Mouse (Mus musculus): ENCODE data around the gene Rsbn1.

Rsbn1 gene

GRCm38 (mm10) chr3:103948666-103949065 is 34.7 kb downstream of the Rsbn1 start:
- no peak for DNase-seq (ENCODE audit: low spot score)

GRCm38 (mm10) chr3:103960622-103961021 is 46.7 kb downstream of the Rsbn1 start:
- no peak for DNase-seq (ENCODE audit: low spot score)

GRCm38 (mm10) chr3:103967231-103967630 is 53.3 kb downstream of the Rsbn1 start:
- DNase-seq (ENCODE audit: low spot score): no peak

GRCm38 (mm10) chr3:103967861-103968691 is 54.2 kb downstream of the Rsbn1 start, which contains the start of gene Phtf1:
TSS of gene Phtf1 (plus strand) at chr3:103968110.
- DNase-seq (ENCODE audit: low spot score): peak; percentile 30

- DNase-seq (ENCODE audit: low spot score): no peak
Observed at GRCm38 (mm10) chr3:103968701-103969100, 54.8 kb downstream of the Rsbn1 start.

GRCm38 (mm10) chr3:103971157-103971556 is 57.2 kb downstream of the Rsbn1 start:
- no peak for DNase-seq (ENCODE audit: low spot score)

GRCm38 (mm10) chr3:103984556-103984955 is 70.6 kb downstream of the Rsbn1 start:
- no peak for DNase-seq (ENCODE audit: low spot score)

- DNase-seq (ENCODE audit: low spot score): no peak
Observed at GRCm38 (mm10) chr3:103985194-103985593, 71.3 kb downstream of the Rsbn1 start.

DNA sequence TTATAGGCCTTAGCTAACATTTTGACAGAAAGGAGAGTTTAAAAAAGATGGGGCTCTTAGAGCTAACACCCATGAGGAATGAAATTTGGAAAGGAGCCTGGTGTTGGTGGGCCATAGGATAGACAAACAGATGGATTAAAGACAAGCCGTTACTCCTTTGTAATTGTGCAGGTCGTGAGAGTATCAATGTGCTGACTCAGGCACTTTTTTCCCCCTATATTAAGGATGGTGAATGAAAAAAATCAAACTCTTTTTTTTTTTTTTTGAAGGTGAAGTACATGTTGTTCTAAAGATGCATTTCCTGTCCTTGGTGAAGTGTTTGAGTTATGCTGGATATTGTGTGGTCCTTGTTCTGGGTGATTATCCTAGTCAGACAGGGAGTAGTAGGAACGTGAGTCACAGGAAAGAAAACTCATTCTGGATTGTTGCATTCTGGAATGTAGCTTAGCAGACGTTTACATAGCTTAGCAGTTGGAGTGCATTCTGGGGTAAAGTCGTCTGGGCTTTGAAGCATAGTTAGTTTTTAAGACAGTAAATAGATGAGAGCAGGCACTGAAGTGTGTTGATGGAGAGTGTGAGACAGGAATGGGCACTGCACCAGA is 74.0 kb downstream of the Rsbn1 start:
- no peak for DNase-seq (ENCODE audit: low spot score)

DNA sequence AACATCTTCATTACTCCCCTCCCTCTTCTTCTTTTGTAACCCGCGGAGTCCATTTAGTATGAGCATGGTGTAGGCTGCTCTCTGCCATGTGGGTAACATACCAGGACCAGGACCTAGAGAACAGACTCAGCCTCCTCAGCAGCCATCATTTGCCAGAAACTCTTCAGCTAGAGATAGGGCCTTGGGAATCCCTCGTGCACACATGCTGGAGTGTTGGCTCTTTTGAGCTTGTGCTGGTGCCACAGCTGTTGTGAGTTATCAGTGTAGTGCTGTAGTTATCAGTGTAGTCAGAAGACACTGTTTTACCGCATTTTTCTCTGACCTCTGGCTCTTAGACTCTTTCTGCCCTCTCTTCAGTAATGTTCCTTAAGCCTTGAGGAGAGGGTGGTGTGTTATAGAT is 75.4 kb downstream of the Rsbn1 start:
- no peak for DNase-seq (ENCODE audit: low spot score)

DNA sequence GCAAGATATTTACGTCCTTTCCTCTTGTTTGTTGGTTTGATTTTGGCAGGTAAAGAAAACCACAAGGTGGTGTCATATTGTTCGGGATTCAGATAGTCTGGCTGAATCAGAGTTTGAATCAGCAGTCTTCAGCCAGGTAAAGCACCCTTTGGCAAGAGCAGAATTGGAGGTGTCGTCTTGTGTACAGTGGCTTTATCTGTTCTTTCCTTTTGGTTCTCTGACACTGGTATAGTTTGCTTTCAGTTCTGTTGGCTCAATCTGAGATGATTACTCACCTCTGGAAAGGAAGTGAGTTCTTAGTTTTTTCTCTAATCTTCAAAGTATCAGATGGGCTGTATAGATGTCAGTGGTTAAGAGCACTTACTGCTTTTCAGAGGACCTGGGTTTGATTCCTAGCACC is 77.4 kb downstream of the Rsbn1 start:
- DNase-seq (ENCODE audit: low spot score): no peak

DNA sequence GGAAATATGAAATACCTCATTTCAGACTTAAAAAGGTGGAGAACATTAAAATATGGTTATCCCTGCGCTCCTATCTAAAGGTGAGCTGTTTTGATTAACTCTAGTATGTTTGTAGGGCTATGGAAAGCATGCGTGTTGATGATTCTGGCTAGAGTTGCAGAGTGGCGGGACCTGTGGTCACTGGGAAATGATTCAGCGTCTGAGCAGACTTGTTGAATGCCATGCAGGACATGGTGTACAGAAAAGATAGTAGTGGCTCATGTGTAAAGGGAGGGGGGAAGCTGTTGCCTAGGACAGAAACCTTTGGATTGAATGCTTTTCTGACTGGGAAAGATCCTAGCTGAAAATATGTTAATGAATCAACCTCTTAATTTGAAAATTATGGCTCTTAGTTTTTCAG is 84.8 kb downstream of the Rsbn1 start:
- no peak for DNase-seq (ENCODE audit: low spot score)

DNA sequence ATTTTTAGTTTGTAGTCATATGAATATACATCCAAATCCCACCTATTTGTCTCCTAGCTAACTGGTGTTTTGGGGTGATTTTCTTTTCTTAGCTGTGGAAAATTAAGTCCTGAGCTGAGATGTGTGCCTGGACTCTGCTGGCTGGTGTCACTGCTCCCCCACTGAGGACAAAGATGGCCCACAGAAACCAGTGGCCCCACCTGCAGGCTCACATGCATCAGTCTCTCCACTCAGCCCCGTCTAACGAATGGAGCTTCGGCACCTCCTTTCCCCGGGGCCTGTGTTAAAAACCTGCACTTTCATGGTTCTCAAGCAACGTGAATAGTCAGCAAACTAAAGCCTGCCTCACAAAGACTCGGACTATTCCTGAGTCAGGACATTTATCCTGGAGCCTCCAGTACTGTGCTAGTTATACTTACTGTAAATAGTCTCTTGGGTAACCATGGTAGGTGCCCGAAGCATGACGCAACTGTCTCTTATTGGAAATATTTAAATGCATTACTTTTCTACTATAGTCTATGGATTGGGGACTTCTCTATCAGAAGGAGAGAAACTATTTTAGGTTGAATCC is 93.1 kb downstream of the Rsbn1 start:
- DNase-seq (ENCODE audit: low spot score): no peak

DNA sequence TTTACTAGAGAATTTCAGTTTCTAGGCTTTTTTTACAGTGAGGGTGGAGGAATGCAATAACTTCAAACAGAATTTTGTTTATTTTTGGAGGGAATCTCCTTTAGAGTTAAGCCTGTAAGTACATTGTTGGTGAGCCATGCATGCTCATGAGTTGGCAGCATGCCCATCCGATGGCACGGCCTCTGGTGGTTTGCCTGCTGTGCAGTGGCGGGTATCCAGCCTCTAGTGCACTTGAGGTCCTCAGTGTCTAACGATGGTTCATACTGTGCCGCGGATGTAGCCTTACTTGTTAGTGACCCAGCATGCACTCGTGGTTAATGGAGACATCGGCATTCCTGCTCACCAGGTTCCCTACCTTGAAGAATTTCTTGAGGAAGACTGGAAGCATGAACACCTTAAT is 93.6 kb downstream of the Rsbn1 start:
- DNase-seq (ENCODE audit: low spot score): no peak

GRCm38 (mm10) chr3:104009924-104010662 is 96.2 kb downstream of the Rsbn1 start:
- no peak for DNase-seq (ENCODE audit: low spot score)

DNA sequence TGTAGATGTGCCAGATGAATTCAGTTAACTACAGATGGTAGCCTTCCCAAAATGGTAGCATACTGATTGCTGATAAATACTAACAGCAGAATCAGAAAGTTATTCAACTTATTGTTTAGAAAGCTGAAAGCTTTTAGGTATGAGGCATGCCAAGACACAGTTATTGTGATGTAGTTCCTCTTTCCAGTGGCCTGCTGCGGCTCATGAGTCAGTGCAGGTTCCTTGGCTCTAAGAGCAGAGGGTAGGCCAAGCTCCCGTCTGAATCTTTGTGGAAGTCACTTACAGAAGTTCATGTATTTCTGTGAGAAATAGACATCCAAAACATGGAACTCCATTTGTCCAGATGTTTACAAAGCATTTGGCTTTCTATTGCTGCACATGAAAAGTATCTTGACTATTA is 98.1 kb downstream of the Rsbn1 start:
- no peak for DNase-seq (ENCODE audit: low spot score)
